Mouse (Mus musculus) lung, embryonic 16.5 days (tissue): ENCODE results near the gene Dcakd. TPM values are rescaled to one million over a fixed set of nuclear protein-coding genes. Genes with fewer than 3 reads are reported as not detected.
A peak's percentile ranks its signal among the peaks of the same experiment; 100 is the strongest.

Source experiments
- ATAC-seq: fragments of 200-750 bp; cut with Nextera tagmentation; 2 replicates; pipeline ENCODE4 v1.8.0; 2017; ENCODE audit warnings: low read depth, mild to moderate bottlenecking, moderate library complexity
- H3K27ac ChIP-seq: fragments of 300-500 bp; sonication (generic); 2 replicates; pipeline ENCODE4 v1.5.1; 2014; ENCODE audit warnings: mild to moderate bottlenecking, control low read depth, low read length
- H3K27me3 ChIP-seq: fragments of 300-500 bp; sonication (generic); 2 replicates; pipeline ENCODE4 v1.6.1; 2014; ENCODE audit warnings: low read depth, low read length, mixed read lengths; ENCODE audit not compliant: control insufficient read depth, insufficient read depth
- H3K36me3 ChIP-seq: fragments of 300-500 bp; sonication (generic); 2 replicates; pipeline ENCODE4 v1.6.1; 2014; ENCODE audit warnings: low read length; ENCODE audit not compliant: control insufficient read depth, insufficient read depth
- H3K4me1 ChIP-seq: fragments of 300-500 bp; sonication (generic); replicated peaks from 2 replicates; pipeline ENCODE4 v1.6.1; 2014; ENCODE audit warnings: low read length, mixed read lengths; ENCODE audit not compliant: control insufficient read depth, insufficient read depth
- H3K4me2 ChIP-seq: fragments of 300-500 bp; sonication (generic); 2 replicates; pipeline ENCODE4 v1.6.1; 2014; ENCODE audit warnings: low read depth, low read length, control low read depth
- H3K4me3 ChIP-seq: fragments of 300-500 bp; sonication (generic); 2 replicates; pipeline ENCODE4 v1.5.1; 2014; ENCODE audit warnings: mild to moderate bottlenecking, low read length, control low read depth
- H3K9ac ChIP-seq: fragments of 300-500 bp; sonication (generic); 2 replicates; pipeline ENCODE4 v1.6.1; 2014; ENCODE audit warnings: low read length, control low read depth
- H3K9me3 ChIP-seq: fragments of 300-500 bp; sonication (generic); 2 replicates; pipeline ENCODE4 v1.6.1; 2016; ENCODE audit warnings: low read length; ENCODE audit not compliant: control insufficient read depth
- WGBS: fragments of 180-500 bp; shearing (Covaris S2); extraction: QIAGEN DNeasy Blood & Tissue Kit; methylation state at CpG from one replicate; pipeline ENCODE4 v1.1.7; 2014; 5-methylcytosine and 5-hydroxymethylcytosine counted together
- polyA plus RNA-seq: library from polyadenylated mRNA; unstranded; fragments of >200 nt; fragmentation: Nextera tagmentation; extraction: Ambion mirVana; gene quantifications from 2 replicates; pipeline ENCODE4 v1.2.1, GENCODE M21; 2015

The Dcakd gene
- polyA plus RNA-seq, 1 experiment from 2014 or later, result 161 TPM

DNA sequence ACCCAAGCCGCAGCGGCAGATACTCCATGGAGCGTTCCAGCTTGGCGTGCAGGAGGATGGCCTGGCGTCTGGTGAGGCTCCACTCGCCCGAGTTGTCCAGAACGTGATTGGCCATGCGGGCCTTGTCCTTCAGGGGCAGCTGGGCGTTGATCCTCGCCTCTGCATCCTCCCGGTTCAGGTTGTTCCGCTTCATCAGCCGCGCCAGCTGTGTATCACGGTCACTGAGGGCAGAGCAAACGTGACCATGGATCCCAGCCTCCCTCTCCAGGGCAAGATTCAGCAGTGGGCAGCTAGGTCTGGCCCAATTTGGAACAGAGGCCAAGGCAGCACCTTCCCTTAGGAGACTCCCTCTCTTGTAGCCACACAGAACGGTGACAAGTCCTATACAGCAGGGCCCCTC is 33.2 kb downstream of the Dcakd start:
- peaks cover 3% of the 10 kb centered on the region for H3K27me3 ChIP-seq
- H3K9ac ChIP-seq, result no peak overlapping the region
- no peaks in the 10 kb centered on the region for H3K9me3 ChIP-seq
- peaks cover 39% of the 10 kb centered on the region for H3K36me3 ChIP-seq
- no peak overlapping the region for H3K4me2 ChIP-seq
- H3K4me3 ChIP-seq, result no peak overlapping the region
- H3K27ac ChIP-seq, result no peak overlapping the region
- no peak for ATAC-seq
- 87% methylated on average over 18 of the region's 18 CpGs for WGBS
- H3K4me1 ChIP-seq, result peaks cover 21% of the 10 kb centered on the region

DNA sequence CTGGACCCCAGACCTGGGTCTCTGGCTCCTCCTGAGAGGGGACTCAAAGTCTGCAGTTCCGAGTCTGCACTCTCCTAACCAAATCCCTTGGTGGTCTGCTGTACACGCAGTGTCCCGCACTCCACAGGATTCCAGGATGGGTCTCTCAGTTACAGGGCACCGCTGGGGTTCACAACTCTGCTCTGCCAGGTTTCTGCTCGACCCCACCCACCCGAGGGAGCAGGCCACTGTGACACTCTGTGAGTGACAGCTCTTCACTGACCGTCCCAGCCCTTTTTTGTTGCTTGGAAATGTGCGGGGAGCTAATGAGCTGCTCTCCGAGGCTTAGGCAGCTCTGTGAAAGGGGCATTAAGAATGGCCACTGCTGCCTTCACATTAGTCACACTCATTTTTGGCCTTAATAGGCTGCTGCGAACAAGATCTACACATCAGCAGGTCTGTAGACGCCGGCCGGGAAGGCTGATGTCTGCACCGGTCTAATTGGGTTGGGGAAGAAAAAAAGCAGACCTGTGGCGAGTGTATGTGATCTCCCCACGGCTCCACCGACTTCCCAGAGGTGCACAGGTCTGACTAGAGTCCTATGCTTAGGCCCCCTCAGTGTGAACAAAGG is 34.6 kb downstream of the Dcakd start:
- peaks cover 14% of the 10 kb centered on the region for H3K4me1 ChIP-seq
- peaks cover 8% of the 10 kb centered on the region for H3K27me3 ChIP-seq
- no peak overlapping the region for H3K9ac ChIP-seq
- WGBS, result 49% methylated on average over 17 of the region's 17 CpGs
- peaks cover 36% of the 10 kb centered on the region for H3K36me3 ChIP-seq
- H3K4me3 ChIP-seq, result no peak overlapping the region
- no peak overlapping the region for H3K4me2 ChIP-seq
- no peak for ATAC-seq
- no peaks in the 10 kb centered on the region for H3K9me3 ChIP-seq
- no peak overlapping the region for H3K27ac ChIP-seq

DNA sequence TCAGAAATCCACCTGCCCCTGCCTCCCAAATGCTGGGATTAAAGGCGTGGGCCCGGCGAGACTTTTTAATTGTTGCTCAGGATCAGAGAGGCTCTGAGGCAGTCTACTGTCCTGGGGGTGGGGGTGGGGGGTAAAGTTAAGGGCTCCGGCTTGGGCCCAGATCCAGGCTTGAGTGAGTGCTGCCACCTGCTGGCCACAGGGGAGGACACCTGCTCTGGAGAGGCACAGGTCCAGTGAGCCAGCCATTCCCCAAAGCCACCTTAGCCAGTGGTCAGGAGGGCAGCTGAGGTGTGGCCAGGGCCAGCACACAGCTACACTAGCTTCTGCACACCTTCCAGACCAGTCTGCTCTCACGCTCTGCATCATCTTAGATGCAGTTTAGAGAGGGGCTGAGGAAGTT is 35.2 kb downstream of the Dcakd start:
- H3K27ac ChIP-seq, result no peak overlapping the region
- no peaks in the 10 kb centered on the region for H3K9me3 ChIP-seq
- WGBS, result 5% methylated on average over 5 of the region's 5 CpGs
- H3K4me3 ChIP-seq, result no peak overlapping the region
- H3K4me1 ChIP-seq, result peaks cover 9% of the 10 kb centered on the region
- peaks cover 8% of the 10 kb centered on the region for H3K27me3 ChIP-seq
- H3K4me2 ChIP-seq, result no peak overlapping the region
- H3K36me3 ChIP-seq, result peaks cover 31% of the 10 kb centered on the region
- H3K9ac ChIP-seq, result no peak overlapping the region
- ATAC-seq, result peak; percentile 39

DNA sequence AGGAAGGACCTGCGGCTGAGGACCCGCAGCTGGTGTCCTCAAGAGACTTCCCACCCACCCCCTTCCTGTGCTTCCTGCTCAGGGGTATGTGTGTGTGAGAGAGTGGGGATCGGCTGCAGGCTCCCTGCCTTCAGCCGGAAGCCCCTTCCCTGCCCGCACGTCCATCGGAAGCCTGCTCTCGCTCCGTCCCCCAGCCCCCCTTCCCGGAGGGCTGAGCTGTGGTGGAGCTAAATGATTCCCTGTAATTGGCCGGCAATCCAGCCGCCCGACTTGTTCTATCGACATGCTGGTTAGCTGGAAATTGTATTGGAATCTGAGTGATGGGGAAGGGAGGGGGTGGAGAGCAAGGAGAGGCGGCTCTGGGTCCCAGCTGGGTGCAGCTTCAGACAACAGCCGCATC is 36.5 kb downstream of the Dcakd start:
- peaks cover 9% of the 10 kb centered on the region for H3K4me1 ChIP-seq
- WGBS, result under 1% methylated on average over 16 of the region's 16 CpGs
- H3K27me3 ChIP-seq, result peaks cover 8% of the 10 kb centered on the region
- peak; percentile 78 for ATAC-seq
- no peaks in the 10 kb centered on the region for H3K9me3 ChIP-seq
- no peak overlapping the region for H3K9ac ChIP-seq
- peak overlapping the region; percentile 20 for H3K4me3 ChIP-seq
- H3K4me2 ChIP-seq, result peak overlapping the region; percentile 46
- H3K36me3 ChIP-seq, result peaks cover 20% of the 10 kb centered on the region
- no peak overlapping the region for H3K27ac ChIP-seq

DNA sequence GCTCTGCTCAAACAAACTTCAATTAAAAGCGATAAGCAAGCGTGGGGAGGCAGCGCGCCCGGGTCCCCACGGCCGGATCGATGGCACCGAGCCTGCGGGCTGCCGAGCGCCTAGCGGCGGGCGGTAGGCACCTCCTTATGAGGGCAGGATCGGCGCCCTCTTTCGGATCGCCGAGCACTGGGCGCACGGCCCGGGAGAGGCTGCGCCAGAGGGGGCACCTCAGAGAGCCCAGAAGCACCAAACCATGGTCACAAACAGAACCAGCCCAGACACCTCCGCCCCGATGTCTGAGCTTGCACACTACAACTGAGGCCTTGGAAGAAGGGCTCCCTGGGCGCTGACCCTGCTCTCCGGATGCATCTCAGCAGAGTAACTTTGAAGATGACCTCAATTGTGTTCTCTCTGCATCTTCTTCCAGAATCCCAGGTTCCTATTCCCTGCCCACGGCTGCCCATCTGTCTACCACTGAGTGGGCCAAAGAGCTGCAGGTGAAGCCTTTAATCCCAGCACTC is 37.9 kb downstream of the Dcakd start:
- peak; percentile 45; the same call in 1 of the 2 replicates for ATAC-seq
- Histone ChIP-seq H3K4me1 (peaks cover 9% of the 10 kb centered on the region), H3K4me3 (peak overlapping the region; percentile 52), H3K27me3 (peaks cover 12% of the 10 kb centered on the region), H3K27ac (no peak overlapping the region), H3K4me2 (peak overlapping the region; percentile 89), H3K36me3 (peaks cover 10% of the 10 kb centered on the region), H3K9me3 (no peaks in the 10 kb centered on the region), H3K9ac (peak overlapping the region; percentile 65)
- WGBS, result 2% methylated on average over 29 of the region's 29 CpGs

DNA sequence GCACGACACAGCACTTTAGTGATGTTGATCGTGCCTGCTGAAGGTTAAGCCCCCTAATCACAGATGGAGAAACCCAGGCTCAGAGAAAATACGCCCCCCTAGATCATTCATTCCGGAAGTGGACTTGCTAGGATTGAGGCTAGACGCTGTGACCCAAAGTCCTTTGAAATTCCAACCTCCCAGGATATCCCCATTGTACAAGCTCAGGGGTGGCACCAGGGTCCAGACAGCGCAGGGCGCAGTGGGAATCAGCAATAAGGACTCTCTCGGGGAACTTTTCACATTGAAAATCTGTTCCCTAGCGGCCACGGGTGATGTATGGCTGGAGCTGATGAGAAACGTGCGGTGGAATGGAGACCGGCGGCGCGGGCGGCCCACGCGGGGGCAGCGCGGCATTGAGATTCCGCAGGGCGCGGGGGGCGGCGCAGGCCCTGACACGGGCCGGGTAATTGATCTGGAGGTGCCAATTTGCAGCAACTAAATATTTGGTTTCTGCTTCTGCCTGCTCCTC is 38.4 kb downstream of the Dcakd start:
- 11% methylated on average over 28 of the region's 28 CpGs for WGBS
- Histone ChIP-seq H3K36me3 (peaks cover 7% of the 10 kb centered on the region), H3K4me3 (peak overlapping the region; percentile 52), H3K4me1 (peaks cover 9% of the 10 kb centered on the region), H3K9me3 (no peaks in the 10 kb centered on the region), H3K9ac (peak overlapping the region; percentile 65), H3K4me2 (peak overlapping the region; percentile 89), H3K27me3 (peaks cover 12% of the 10 kb centered on the region), H3K27ac (no peak overlapping the region)
- no peak for ATAC-seq

DNA sequence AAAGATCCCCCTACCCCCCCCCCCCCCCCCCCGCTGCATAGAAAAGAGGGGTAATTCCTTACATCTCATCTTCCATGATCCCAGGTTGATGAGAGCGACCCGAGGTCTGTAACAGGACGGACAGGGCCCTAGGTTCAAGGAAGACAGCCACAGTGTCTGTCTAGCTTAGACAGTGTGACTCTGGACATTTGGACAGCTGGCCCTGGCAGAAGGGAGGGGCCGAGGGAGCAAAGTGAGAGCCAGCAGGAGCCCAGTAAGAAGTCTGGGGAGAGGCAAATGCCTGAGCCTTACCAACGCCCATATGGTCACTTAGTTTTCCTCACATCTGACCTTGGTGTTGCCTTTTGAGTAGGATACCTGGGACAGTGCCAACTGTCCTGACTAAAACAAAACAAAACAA is 43.0 kb downstream of the Dcakd start:
- peaks cover 8% of the 10 kb centered on the region; the same call in 1 of the 2 replicates for H3K27me3 ChIP-seq
- peaks cover 6% of the 10 kb centered on the region for H3K4me1 ChIP-seq
- ATAC-seq, result no peak
- H3K4me3 ChIP-seq, result no peak overlapping the region
- H3K9me3 ChIP-seq, result no peaks in the 10 kb centered on the region
- no peaks in the 10 kb centered on the region for H3K36me3 ChIP-seq
- H3K4me2 ChIP-seq, result no peak overlapping the region
- no peak overlapping the region for H3K9ac ChIP-seq
- H3K27ac ChIP-seq, result no peak overlapping the region
- 45% methylated on average over 6 of the region's 6 CpGs for whole genome bisulfite sequencing

DNA sequence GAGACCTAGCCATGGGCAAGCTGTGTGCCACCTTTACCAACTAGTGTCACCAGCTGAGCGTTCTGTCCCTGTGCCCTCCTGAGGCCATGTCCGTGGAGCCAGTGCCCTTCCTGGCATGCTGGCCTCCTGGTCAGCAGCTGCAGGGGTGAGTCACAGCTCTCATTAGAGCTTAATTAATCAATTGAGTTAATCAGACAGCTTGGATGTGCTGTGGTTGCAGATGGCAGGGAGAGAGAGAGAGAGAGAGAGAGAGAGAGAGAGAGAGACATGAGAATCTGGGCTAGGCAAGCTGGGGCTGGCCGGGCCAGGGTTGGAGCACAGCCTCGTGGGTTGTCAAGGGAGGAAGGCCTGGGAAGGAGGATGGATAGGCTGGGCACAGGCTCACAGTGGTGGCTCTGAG is 43.5 kb downstream of the Dcakd start:
- Histone ChIP-seq H3K4me1 (peaks cover 2% of the 10 kb centered on the region), H3K27ac (no peak overlapping the region), H3K4me3 (no peak overlapping the region), H3K27me3 (peaks cover 8% of the 10 kb centered on the region; the same call in 1 of the 2 replicates), H3K4me2 (no peak overlapping the region), H3K36me3 (no peaks in the 10 kb centered on the region), H3K9ac (no peak overlapping the region), H3K9me3 (no peaks in the 10 kb centered on the region)
- WGBS, result 56% methylated on average over 4 of the region's 4 CpGs
- ATAC-seq, result no peak

DNA sequence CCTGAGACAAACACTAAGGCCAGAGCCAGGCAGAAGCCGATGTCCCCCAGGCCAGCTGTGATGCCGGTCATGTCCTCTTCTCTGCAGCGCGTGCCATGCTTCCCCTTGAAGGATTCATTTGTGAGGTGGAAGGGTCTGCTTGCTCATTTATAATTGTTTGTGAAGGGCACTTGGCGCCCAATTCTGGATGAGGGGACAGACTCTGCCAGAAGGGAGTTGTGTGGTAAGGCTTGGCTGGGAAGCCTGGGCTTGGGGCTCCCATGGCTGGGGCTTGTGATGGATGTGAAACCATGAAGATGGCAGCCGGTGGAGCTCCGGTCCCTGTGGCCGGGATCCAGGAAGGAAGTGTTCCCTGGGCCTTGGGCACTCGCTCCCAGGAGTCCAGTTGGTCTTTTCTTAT is 44.0 kb downstream of the Dcakd start:
- ATAC-seq, result no peak
- H3K4me1 ChIP-seq, result no peaks in the 10 kb centered on the region
- H3K9ac ChIP-seq, result no peak overlapping the region
- no peaks in the 10 kb centered on the region for H3K36me3 ChIP-seq
- WGBS, result 80% methylated on average over 9 of the region's 9 CpGs
- no peaks in the 10 kb centered on the region for H3K9me3 ChIP-seq
- H3K4me2 ChIP-seq, result no peak overlapping the region
- no peak overlapping the region for H3K27ac ChIP-seq
- H3K27me3 ChIP-seq, result peaks cover 4% of the 10 kb centered on the region; the same call in 1 of the 2 replicates
- H3K4me3 ChIP-seq, result no peak overlapping the region
